In genomic region chr2:18391861-18392260, GRCm38 (mm10) we compare ENCODE assay signal across 8 mouse cellular contexts. TPM values are rescaled to one million over a fixed set of nuclear protein-coding genes. Genes with fewer than 3 reads are reported as not detected.
A peak's percentile ranks its signal among the peaks of the same experiment; 100 is the strongest.
DNase-seq lines count a peak whose midpoint lies in the region; ATAC-seq lines count a peak whose summit lies in the region.

No protein-coding gene starts in this region.

- peak overlapping the region; percentile 87 for H3K9ac ChIP-seq in intestine, embryonic 15.5 days
- peak overlapping the region; percentile 78 for H3K9ac ChIP-seq in midbrain, embryonic 14.5 days (replicated peaks; ENCODE audit: low read length)

- no peaks in the 10 kb centered on the region for H3K36me3 ChIP-seq in intestine, embryonic 15.5 days
- H3K36me3 ChIP-seq in midbrain, embryonic 14.5 days (ENCODE audit: control insufficient read depth, insufficient read depth, low read length) = no peaks in the 10 kb centered on the region

- H3K4me3 ChIP-seq in intestine, embryonic 15.5 days (replicated peaks) = peak overlapping the region; percentile 88
- peak overlapping the region; percentile 70 for H3K4me3 ChIP-seq in midbrain, embryonic 14.5 days (replicated peaks; ENCODE audit: low read depth, low read length)

- no peak for DNase-seq in frontal cortex, postnatal 14 days (ENCODE audit: low spot score in 2 of 2)
- peak; percentile 59 for DNase-seq in right cerebral cortex, adult 18-20 months
- no peak for DNase-seq in right cerebral cortex, postnatal 10 days (ENCODE audit: low spot score in 2 of 2)
- DNase-seq in midbrain, embryonic 14.5 days = no peak
- no peak for DNase-seq in gastrocnemius, postnatal 14 days
- DNase-seq in testis, postnatal 14 days (ENCODE audit: low spot score) = no peak

- WGBS in intestine, embryonic 15.5 days = under 1% methylated on average over 11 of the region's 11 CpGs
- under 1% methylated on average over 11 of the region's 11 CpGs for WGBS in midbrain, embryonic 14.5 days

- H3K4me2 ChIP-seq in intestine, embryonic 15.5 days (replicated peaks) = peak overlapping the region; percentile 59
- peak overlapping the region; percentile 90 for H3K4me2 ChIP-seq in midbrain, embryonic 14.5 days (ENCODE audit: low read length)

- H3K27me3 ChIP-seq in intestine, embryonic 15.5 days (replicated peaks) = no peaks in the 10 kb centered on the region
- no peaks in the 10 kb centered on the region for H3K27me3 ChIP-seq in midbrain, embryonic 14.5 days (ENCODE audit: control insufficient read depth, insufficient read depth, low read length)

- intact Hi-C loops in gastrocnemius, postnatal 14 days (cut with DNase I; ENCODE audit: low total_unique reads) = no loop called here

- peak; percentile 66 for ATAC-seq in frontal cortex, adult (ENCODE audit: low TSS enrichment)
- no peak for ATAC-seq in intestine, embryonic 15.5 days
- ATAC-seq in midbrain, embryonic 14.5 days (ENCODE audit: low FRiP score, low TSS enrichment) = no peak

- H3K27ac ChIP-seq in intestine, embryonic 15.5 days = peak overlapping the region; percentile 97
- peak overlapping the region; percentile 97 for H3K27ac ChIP-seq in midbrain, embryonic 14.5 days (replicated peaks; ENCODE audit: low read depth, low read length)

- H3K9me3 ChIP-seq in intestine, embryonic 15.5 days = no peaks in the 10 kb centered on the region
- no peaks in the 10 kb centered on the region for H3K9me3 ChIP-seq in midbrain, embryonic 14.5 days (ENCODE audit: control insufficient read depth, low read length)

- H3K4me1 ChIP-seq in intestine, embryonic 15.5 days (replicated peaks) = no peaks in the 10 kb centered on the region
- peaks cover 15% of the 10 kb centered on the region; the same call in 1 of the 2 replicates for H3K4me1 ChIP-seq in midbrain, embryonic 14.5 days (ENCODE audit: control insufficient read depth, insufficient read depth, low read length)

RNA-seq across cellular contexts. Expression of gene Dnajc1, which starts 0.8 kb away (rescaled TPM):
- 30.1 and 31.6 TPM in 2 replicates for polyA plus RNA-seq in intestine, embryonic 15.5 days (2015; fragmentation: Nextera tagmentation; extraction: Ambion mirVana)
- 20.7 and 22.2 TPM in 2 replicates for polyA plus RNA-seq in midbrain, embryonic 14.5 days (2014; fragmentation: Nextera tagmentation; extraction: Ambion mirVana)
- 10 to 100 TPM; 12.2 to 13.5 TPM for total RNA-seq in gastrocnemius, postnatal 14 days (2021)
